Mouse (Mus musculus): ENCODE measurements around the gene Ccr1l1. TPM values are rescaled to one million over a fixed set of nuclear protein-coding genes. Genes with fewer than 3 reads are reported as not detected.

Gene Ccr1l1
- polyA plus RNA-seq, 1 experiment from 2014 or later, result not detected

GRCm38 (mm10) chr9:123941316-123941715, 36.9 kb downstream of the Ccr1l1 start:
- Histone ChIP-seq H3K9ac (replicated peaks; ENCODE audit: low read length) (no peak overlapping the region), H3K4me3 (ENCODE audit: low read length) (no peak overlapping the region), H3K27me3 (ENCODE audit: insufficient read depth, low read length) (no peaks in the 10 kb centered on the region), H3K4me2 (replicated peaks; ENCODE audit: low read depth, low read length) (no peak overlapping the region), H3K4me1 (ENCODE audit: insufficient read depth, low read length) (no peaks in the 10 kb centered on the region), H3K9me3 (ENCODE audit: low read length) (no peaks in the 10 kb centered on the region), H3K27ac (ENCODE audit: low read length) (no peak overlapping the region), H3K36me3 (ENCODE audit: insufficient read depth, low read length) (no peaks in the 10 kb centered on the region)
- no peak for ATAC-seq (ENCODE audit: low FRiP score, low TSS enrichment)
- 76% methylated on average over 2 of the region's 2 CpGs for WGBS

- Histone ChIP-seq H3K9me3 (ENCODE audit: low read length) (no peaks in the 10 kb centered on the region), H3K27ac (ENCODE audit: low read length) (no peak overlapping the region), H3K27me3 (ENCODE audit: insufficient read depth, low read length) (no peaks in the 10 kb centered on the region), H3K4me3 (ENCODE audit: low read length) (no peak overlapping the region), H3K4me2 (replicated peaks; ENCODE audit: low read depth, low read length) (no peak overlapping the region), H3K4me1 (ENCODE audit: insufficient read depth, low read length) (no peaks in the 10 kb centered on the region), H3K9ac (replicated peaks; ENCODE audit: low read length) (no peak overlapping the region), H3K36me3 (ENCODE audit: insufficient read depth, low read length) (no peaks in the 10 kb centered on the region)
- no peak for ATAC-seq (ENCODE audit: low FRiP score, low TSS enrichment)
Measured at GRCm38 (mm10) chr9:123940628-123941027, 37.6 kb downstream of the Ccr1l1 start.

DNA sequence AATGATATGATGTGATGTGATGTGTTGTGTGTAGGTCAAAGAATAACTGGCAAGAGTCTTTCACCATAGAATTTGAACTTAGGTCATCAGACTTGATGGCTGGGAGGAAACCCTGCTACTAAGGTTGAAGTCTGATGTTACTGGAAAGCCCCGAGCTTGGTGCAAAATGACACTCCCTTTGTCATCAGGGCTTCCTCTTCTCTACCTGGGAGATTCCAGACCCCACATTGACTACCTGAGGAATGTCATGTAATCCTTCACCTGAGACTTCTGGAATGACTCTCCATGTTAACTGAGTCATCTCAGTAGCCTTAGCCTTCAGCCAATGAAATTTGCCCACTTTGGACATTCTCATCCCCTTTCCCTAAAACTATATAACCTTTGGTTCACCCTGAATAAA, 38.0 kb downstream of the Ccr1l1 start:
- H3K9ac ChIP-seq (replicated peaks; ENCODE audit: low read length), result no peak overlapping the region
- H3K27ac ChIP-seq (ENCODE audit: low read length), result no peak overlapping the region
- H3K9me3 ChIP-seq (ENCODE audit: low read length), result no peaks in the 10 kb centered on the region
- H3K27me3 ChIP-seq (ENCODE audit: insufficient read depth, low read length), result no peaks in the 10 kb centered on the region
- H3K4me3 ChIP-seq (ENCODE audit: low read length), result no peak overlapping the region
- H3K36me3 ChIP-seq (ENCODE audit: insufficient read depth, low read length), result no peaks in the 10 kb centered on the region
- 67% methylated on average over 1 of the region's 1 CpGs for WGBS
- no peaks in the 10 kb centered on the region for H3K4me1 ChIP-seq (ENCODE audit: insufficient read depth, low read length)
- H3K4me2 ChIP-seq (replicated peaks; ENCODE audit: low read depth, low read length), result no peak overlapping the region
- no peak for ATAC-seq (ENCODE audit: low FRiP score, low TSS enrichment)

DNA sequence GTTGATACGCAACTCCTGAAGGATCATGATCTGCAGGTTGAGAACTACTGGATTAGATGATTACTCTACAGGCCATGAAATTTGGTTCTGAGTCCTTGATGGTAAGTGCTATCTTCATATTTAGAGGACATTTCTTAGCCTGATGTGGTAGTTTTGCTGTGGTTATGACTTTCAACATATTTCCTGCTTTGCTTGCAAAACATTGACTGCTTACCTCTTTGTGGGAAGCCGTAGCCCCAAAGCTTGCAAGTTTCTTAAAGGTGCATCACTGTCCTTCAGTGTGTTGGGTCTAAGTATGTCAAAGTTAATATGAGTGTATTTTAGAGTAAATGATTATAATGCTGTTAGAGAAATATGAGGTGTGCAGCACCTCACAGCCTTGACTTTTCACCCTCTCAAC, 40.2 kb downstream of the Ccr1l1 start:
- H3K4me2 ChIP-seq (replicated peaks; ENCODE audit: low read depth, low read length), result no peak overlapping the region
- H3K9ac ChIP-seq (replicated peaks; ENCODE audit: low read length), result no peak overlapping the region
- no peaks in the 10 kb centered on the region for H3K9me3 ChIP-seq (ENCODE audit: low read length)
- no peaks in the 10 kb centered on the region for H3K36me3 ChIP-seq (ENCODE audit: insufficient read depth, low read length)
- no peak overlapping the region for H3K4me3 ChIP-seq (ENCODE audit: low read length)
- H3K27me3 ChIP-seq (ENCODE audit: insufficient read depth, low read length), result no peaks in the 10 kb centered on the region
- no peaks in the 10 kb centered on the region for H3K4me1 ChIP-seq (ENCODE audit: insufficient read depth, low read length)
- WGBS, result 93% methylated on average over 2 of the region's 2 CpGs
- H3K27ac ChIP-seq (ENCODE audit: low read length), result no peak overlapping the region
- ATAC-seq (ENCODE audit: low FRiP score, low TSS enrichment), result no peak

GRCm38 (mm10) chr9:123936604-123937280, 41.5 kb downstream of the Ccr1l1 start:
- no peaks in the 10 kb centered on the region for H3K27me3 ChIP-seq (ENCODE audit: insufficient read depth, low read length)
- 77% methylated on average over 9 of the region's 9 CpGs for WGBS

GRCm38 (mm10) chr9:123935776-123936175, 42.4 kb downstream of the Ccr1l1 start:
- Histone ChIP-seq H3K4me1 (ENCODE audit: insufficient read depth, low read length) (no peaks in the 10 kb centered on the region), H3K4me3 (ENCODE audit: low read length) (no peak overlapping the region), H3K4me2 (replicated peaks; ENCODE audit: low read depth, low read length) (no peak overlapping the region), H3K9ac (replicated peaks; ENCODE audit: low read length) (no peak overlapping the region), H3K27me3 (ENCODE audit: insufficient read depth, low read length) (no peaks in the 10 kb centered on the region), H3K9me3 (ENCODE audit: low read length) (no peaks in the 10 kb centered on the region), H3K36me3 (ENCODE audit: insufficient read depth, low read length) (no peaks in the 10 kb centered on the region), H3K27ac (ENCODE audit: low read length) (no peak overlapping the region)
- no peak for ATAC-seq (ENCODE audit: low FRiP score, low TSS enrichment)
- WGBS, result 91% methylated on average over 5 of the region's 5 CpGs

More at GRCm38 (mm10) chr9:123936604-123937280, 41.5 kb downstream of the Ccr1l1 start:
- Histone ChIP-seq H3K9ac (replicated peaks; ENCODE audit: low read length) (no peak overlapping the region), H3K9me3 (ENCODE audit: low read length) (no peaks in the 10 kb centered on the region), H3K4me3 (ENCODE audit: low read length) (no peak overlapping the region), H3K27ac (ENCODE audit: low read length) (no peak overlapping the region), H3K4me1 (ENCODE audit: insufficient read depth, low read length) (no peaks in the 10 kb centered on the region), H3K36me3 (ENCODE audit: insufficient read depth, low read length) (no peaks in the 10 kb centered on the region), H3K4me2 (replicated peaks; ENCODE audit: low read depth, low read length) (no peak overlapping the region)
- no peak for ATAC-seq (ENCODE audit: low FRiP score, low TSS enrichment)

GRCm38 (mm10) chr9:123935346-123935745, 42.9 kb downstream of the Ccr1l1 start:
- Histone ChIP-seq H3K4me2 (replicated peaks; ENCODE audit: low read depth, low read length) (no peak overlapping the region), H3K27me3 (ENCODE audit: insufficient read depth, low read length) (no peaks in the 10 kb centered on the region), H3K36me3 (ENCODE audit: insufficient read depth, low read length) (no peaks in the 10 kb centered on the region), H3K27ac (ENCODE audit: low read length) (no peak overlapping the region), H3K9ac (replicated peaks; ENCODE audit: low read length) (no peak overlapping the region), H3K4me3 (ENCODE audit: low read length) (no peak overlapping the region), H3K4me1 (ENCODE audit: insufficient read depth, low read length) (no peaks in the 10 kb centered on the region), H3K9me3 (ENCODE audit: low read length) (no peaks in the 10 kb centered on the region)
- 90% methylated on average over 6 of the region's 6 CpGs for WGBS
- no peak for ATAC-seq (ENCODE audit: low FRiP score, low TSS enrichment)

DNA sequence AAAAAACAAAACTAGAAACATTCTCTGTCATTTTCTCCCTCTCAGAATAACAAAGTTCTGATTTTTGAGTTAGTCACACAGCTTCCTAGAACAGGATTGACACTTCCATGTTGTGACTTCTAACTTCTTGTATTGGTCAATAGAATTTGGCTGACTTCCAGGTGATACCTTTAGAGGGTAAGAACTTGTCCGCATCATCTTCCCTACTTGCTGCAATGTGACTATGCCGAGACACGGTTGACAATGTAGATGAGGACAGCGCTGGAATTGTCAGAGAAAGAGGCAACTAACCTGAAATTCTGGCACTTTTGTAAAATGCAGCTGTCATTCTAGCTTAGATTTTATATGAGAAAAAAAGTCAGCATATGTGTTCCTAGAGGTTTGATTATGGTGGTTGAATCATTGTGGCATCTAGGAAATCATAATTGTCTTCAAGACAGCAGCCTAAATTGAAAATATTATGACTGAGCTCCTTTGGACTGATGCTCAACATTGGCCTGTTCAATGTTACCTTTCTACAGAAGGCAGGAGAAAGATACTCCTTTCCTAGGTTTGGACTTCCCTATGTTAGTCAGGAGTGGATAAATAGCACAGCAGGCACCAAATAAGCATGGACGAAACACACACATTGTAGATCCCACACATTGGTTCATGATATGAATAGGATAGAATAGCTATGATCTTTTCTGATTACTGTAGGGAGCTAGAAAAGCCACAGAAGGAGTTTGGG, 44.3 kb downstream of the Ccr1l1 start:
- H3K4me2 ChIP-seq (replicated peaks; ENCODE audit: low read depth, low read length), result no peak overlapping the region
- WGBS, result 89% methylated on average over 5 of the region's 5 CpGs
- no peaks in the 10 kb centered on the region for H3K27me3 ChIP-seq (ENCODE audit: insufficient read depth, low read length)
- no peaks in the 10 kb centered on the region for H3K4me1 ChIP-seq (ENCODE audit: insufficient read depth, low read length)
- no peak for ATAC-seq (ENCODE audit: low FRiP score, low TSS enrichment)
- H3K36me3 ChIP-seq (ENCODE audit: insufficient read depth, low read length), result no peaks in the 10 kb centered on the region
- H3K9ac ChIP-seq (replicated peaks; ENCODE audit: low read length), result no peak overlapping the region
- H3K4me3 ChIP-seq (ENCODE audit: low read length), result no peak overlapping the region
- no peak overlapping the region for H3K27ac ChIP-seq (ENCODE audit: low read length)
- H3K9me3 ChIP-seq (ENCODE audit: low read length), result no peaks in the 10 kb centered on the region

- Histone ChIP-seq H3K9ac (replicated peaks; ENCODE audit: low read length) (no peak overlapping the region), H3K4me1 (ENCODE audit: insufficient read depth, low read length) (no peaks in the 10 kb centered on the region), H3K4me3 (ENCODE audit: low read length) (no peak overlapping the region), H3K36me3 (ENCODE audit: insufficient read depth, low read length) (no peaks in the 10 kb centered on the region), H3K27me3 (ENCODE audit: insufficient read depth, low read length) (no peaks in the 10 kb centered on the region), H3K9me3 (ENCODE audit: low read length) (no peaks in the 10 kb centered on the region), H3K4me2 (replicated peaks; ENCODE audit: low read depth, low read length) (no peak overlapping the region), H3K27ac (ENCODE audit: low read length) (no peak overlapping the region)
- WGBS, result 90% methylated on average over 19 of the region's 19 CpGs
- no peak for ATAC-seq (ENCODE audit: low FRiP score, low TSS enrichment)
Measured at GRCm38 (mm10) chr9:123932911-123933675, 45.1 kb downstream of the Ccr1l1 start.

Data from kidney, embryonic 16.5 days (tissue).